In the genomic region with DNA sequence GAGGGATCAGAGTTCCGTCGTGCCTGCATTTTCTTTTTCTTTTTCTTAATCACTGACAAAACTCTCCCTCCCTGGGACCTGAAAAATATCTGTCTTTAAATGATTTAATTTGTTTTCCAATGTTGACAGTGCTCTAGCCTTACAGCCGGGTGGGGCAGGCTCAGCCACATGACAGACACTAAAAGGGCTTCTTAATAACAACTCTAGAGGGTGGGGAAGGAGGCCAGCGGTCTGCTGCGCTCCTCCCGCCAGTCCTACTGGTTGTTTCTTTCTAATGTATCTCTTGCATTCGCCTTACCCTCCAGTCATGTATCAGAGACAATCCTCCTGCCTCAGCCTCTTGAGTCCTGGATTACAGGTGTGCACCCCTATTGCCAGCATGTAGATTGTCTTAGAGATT, we compare ENCODE assay signal across 28 mouse cellular contexts.
"Had no signal": no experiment of that assay in that cellular context is flagged by ENCODE, and none has a peak within 500 bp of the region (broad histone marks: within the 10 kb centered on the region; RNA-seq: fewer than 3 reads in every experiment).

No protein-coding gene starts in this region.

- H3K27ac ChIP-seq: embryonic facial prominence, embryonic 10.5 days; embryonic facial prominence, embryonic 12.5 days; embryonic facial prominence, embryonic 13.5 days; embryonic facial prominence, embryonic 15.5 days; forebrain, embryonic 10.5 days; forebrain, embryonic 12.5 days; forebrain, embryonic 15.5 days; gastrocnemius, adult 2 months; heart, adult 2 months had no signal

- H3K27me3 ChIP-seq: embryonic facial prominence, embryonic 12.5 days; embryonic facial prominence, embryonic 13.5 days; embryonic facial prominence, embryonic 15.5 days; forebrain, embryonic 12.5 days; forebrain, embryonic 15.5 days had no signal

- DNase-seq: cerebellum, adult 18-20 months; cerebellum, adult 2 months; cerebellum, adult 8-10 months; cerebellum, adult 9-10 months; cerebellum, adult 9-11 months; cerebellum, postnatal 10 days; cerebellum, postnatal 14 days; cerebellum, postnatal 25 days; cerebellum, postnatal 36 days; embryo, embryonic 11 days; forebrain, postnatal 0 days; gastrocnemius, adult 2 months; gastrocnemius, postnatal 10 days; gastrocnemius, postnatal 14 days; gastrocnemius, postnatal 25 days; gastrocnemius, postnatal 36 days; heart, adult 18-20 months had no signal

- H3K4me1 ChIP-seq: embryonic facial prominence, embryonic 10.5 days; embryonic facial prominence, embryonic 12.5 days; embryonic facial prominence, embryonic 13.5 days; embryonic facial prominence, embryonic 15.5 days; forebrain, embryonic 10.5 days; forebrain, embryonic 12.5 days; forebrain, embryonic 15.5 days had no signal

- H3K4me3 ChIP-seq: embryonic facial prominence, embryonic 10.5 days; embryonic facial prominence, embryonic 12.5 days; embryonic facial prominence, embryonic 13.5 days; embryonic facial prominence, embryonic 15.5 days; erythroblast, embryonic 14.5 days; forebrain, embryonic 10.5 days; forebrain, embryonic 12.5 days; forebrain, embryonic 15.5 days; gastrocnemius, adult 2 months; heart, adult 2 months had no signal

- H3K9me3 ChIP-seq: embryonic facial prominence, embryonic 10.5 days; embryonic facial prominence, embryonic 12.5 days; embryonic facial prominence, embryonic 13.5 days; embryonic facial prominence, embryonic 15.5 days; forebrain, embryonic 10.5 days; forebrain, embryonic 12.5 days; forebrain, embryonic 15.5 days had no signal

- ATAC-seq: forebrain, embryonic 14.5 days; forebrain, embryonic 15.5 days; forebrain, embryonic 16.5 days; forebrain, postnatal 0 days had no signal

- H3K4me2 ChIP-seq: embryonic facial prominence, embryonic 12.5 days; embryonic facial prominence, embryonic 13.5 days; embryonic facial prominence, embryonic 15.5 days; forebrain, embryonic 12.5 days; forebrain, embryonic 15.5 days had no signal

- H3K9ac ChIP-seq: embryonic facial prominence, embryonic 12.5 days; embryonic facial prominence, embryonic 13.5 days; embryonic facial prominence, embryonic 15.5 days; forebrain, embryonic 12.5 days; forebrain, embryonic 15.5 days; forebrain, postnatal 0 days had no signal
